Mouse (Mus musculus) adipose tissue, adult 10 weeks (tissue): ENCODE measurements around the gene Arrdc3. TPM values are rescaled to one million over a fixed set of nuclear protein-coding genes. Genes with fewer than 3 reads are reported as not detected.

Experiments used
- polyA plus RNA-seq: library from polyadenylated mRNA; stranded (reverse); fragments of 350-450 nt; fragmentation: Illumina TruSeq; extraction: RNeasy Lipid Tissue Mini Kit (QIAGEN cat#74804); gene quantifications from one replicate; pipeline ENCODE4 v1.2.3, GENCODE M21; 2014; ENCODE audit warnings: low read depth, low replicate concordance

The Arrdc3 gene
- polyA plus RNA-seq, result 51.0 TPM

GRCm38 (mm10) chr13:80883190-80883589 is at the start of gene Arrdc3:
TSS of gene Arrdc3 (plus strand) at chr13:80883384.

